Mouse (Mus musculus): ENCODE results near the gene Jazf1. TPM values are rescaled to one million over a fixed set of nuclear protein-coding genes. Genes with fewer than 3 reads are reported as not detected.
A peak's percentile ranks its signal among the peaks of the same experiment; 100 is the strongest.

Gene Jazf1
- polyA plus RNA-seq, 1 experiment from 2014 or later: 1.4 TPM

- Histone ChIP-seq H3K9me3 (replicated peaks) (no peaks in the 10 kb centered on the region), H3K4me2 (no peak overlapping the region), H3K9ac (no peak overlapping the region), H3K27me3 (no peaks in the 10 kb centered on the region), H3K4me1 (replicated peaks) (no peaks in the 10 kb centered on the region), H3K4me3 (replicated peaks) (no peak overlapping the region), H3K27ac (no peak overlapping the region), H3K36me3 (no peaks in the 10 kb centered on the region)
- ATAC-seq (ENCODE audit: low read depth) (no peak), DNase-seq (no peak)
- WGBS (ENCODE audit: insufficient replicate concordance): 79% methylated on average over 5 of the region's 5 CpGs
Measured at GRCm38 (mm10) chr6:52779546-52779945, 288.9 kb downstream of the Jazf1 start.

DNA sequence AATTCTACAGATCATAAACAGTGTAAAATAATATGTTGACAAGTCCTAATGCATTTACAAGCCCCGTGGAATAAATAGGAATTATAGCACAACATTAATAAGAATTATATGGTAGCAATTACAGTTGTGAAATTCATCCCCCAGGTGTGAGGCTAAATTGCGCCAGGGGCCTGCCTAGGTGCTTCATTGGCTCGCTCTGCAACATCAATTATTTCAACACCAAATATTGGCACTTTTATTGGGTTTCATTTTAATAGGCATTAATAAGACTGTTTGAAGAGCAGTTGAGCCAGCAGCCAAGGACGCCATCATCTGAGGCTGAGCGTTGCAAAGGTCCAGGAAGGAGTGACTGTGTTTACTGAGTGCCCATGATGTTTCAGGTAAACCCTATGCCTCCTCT lies 289.9 kb downstream of the Jazf1 start:
- ATAC-seq (ENCODE audit: low read depth) (no peak), DNase-seq (no peak)
- H3K9me3 ChIP-seq (replicated peaks): no peaks in the 10 kb centered on the region
- no peaks in the 10 kb centered on the region for H3K36me3 ChIP-seq
- H3K27ac ChIP-seq: no peak overlapping the region
- H3K27me3 ChIP-seq: no peaks in the 10 kb centered on the region
- H3K4me3 ChIP-seq (replicated peaks): no peak overlapping the region
- no peak overlapping the region for H3K4me2 ChIP-seq
- WGBS (ENCODE audit: insufficient replicate concordance): 65% methylated on average over 5 of the region's 5 CpGs
- no peak overlapping the region for H3K9ac ChIP-seq
- H3K4me1 ChIP-seq (replicated peaks): no peaks in the 10 kb centered on the region

DNA sequence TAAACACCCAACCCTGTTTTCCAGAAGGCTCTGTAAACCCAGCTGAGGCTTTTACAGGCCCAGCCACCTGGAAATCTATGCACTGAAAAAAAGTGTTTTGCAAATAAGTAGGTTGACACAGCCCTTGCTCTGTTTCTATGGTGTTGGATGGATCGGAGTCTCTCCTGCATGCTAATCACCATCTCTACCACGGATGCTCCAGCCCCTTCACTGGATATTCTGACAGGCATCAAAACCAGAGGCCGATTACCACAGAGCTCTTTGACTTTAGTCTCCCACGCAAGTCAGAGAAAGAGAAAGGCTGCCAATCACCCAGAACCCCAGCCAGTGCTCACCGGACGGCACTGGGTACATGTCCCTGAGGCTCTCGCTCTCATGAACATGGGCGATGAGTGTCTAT lies 291.4 kb downstream of the Jazf1 start:
- Histone ChIP-seq H3K36me3 (no peaks in the 10 kb centered on the region), H3K4me2 (no peak overlapping the region), H3K4me1 (replicated peaks) (no peaks in the 10 kb centered on the region), H3K27me3 (no peaks in the 10 kb centered on the region), H3K9ac (no peak overlapping the region), H3K27ac (no peak overlapping the region), H3K4me3 (replicated peaks) (no peak overlapping the region), H3K9me3 (replicated peaks) (no peaks in the 10 kb centered on the region)
- ATAC-seq (ENCODE audit: low read depth): no peak
- no peak for DNase-seq
- WGBS (ENCODE audit: insufficient replicate concordance): 73% methylated on average over 8 of the region's 8 CpGs

DNA sequence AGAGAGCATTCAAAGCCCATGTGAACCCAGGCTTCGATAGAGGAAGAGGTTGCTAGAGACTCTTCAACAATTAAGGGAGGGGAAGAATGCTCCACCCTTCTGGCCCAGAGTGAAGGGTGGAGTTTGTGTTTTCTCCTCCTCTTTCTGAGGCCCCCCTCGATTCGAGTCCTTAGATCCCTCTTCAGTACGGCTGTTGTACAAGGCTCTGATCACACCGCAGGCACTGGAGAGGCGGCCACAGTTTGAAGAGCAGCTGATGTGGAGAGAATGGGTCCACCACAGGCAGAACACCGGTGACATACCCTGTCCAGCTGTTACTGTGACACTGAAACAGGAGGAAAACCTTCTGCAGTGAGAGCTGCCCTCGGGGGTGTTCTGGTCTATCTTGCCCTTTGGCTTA lies 292.5 kb downstream of the Jazf1 start:
- Histone ChIP-seq H3K4me2 (no peak overlapping the region), H3K36me3 (no peaks in the 10 kb centered on the region), H3K4me3 (replicated peaks) (no peak overlapping the region), H3K27me3 (no peaks in the 10 kb centered on the region), H3K27ac (no peak overlapping the region), H3K9me3 (replicated peaks) (no peaks in the 10 kb centered on the region), H3K4me1 (replicated peaks) (no peaks in the 10 kb centered on the region), H3K9ac (no peak overlapping the region)
- DNase-seq (no peak), ATAC-seq (ENCODE audit: low read depth) (no peak)
- WGBS (ENCODE audit: insufficient replicate concordance): 61% methylated on average over 8 of the region's 8 CpGs

DNA sequence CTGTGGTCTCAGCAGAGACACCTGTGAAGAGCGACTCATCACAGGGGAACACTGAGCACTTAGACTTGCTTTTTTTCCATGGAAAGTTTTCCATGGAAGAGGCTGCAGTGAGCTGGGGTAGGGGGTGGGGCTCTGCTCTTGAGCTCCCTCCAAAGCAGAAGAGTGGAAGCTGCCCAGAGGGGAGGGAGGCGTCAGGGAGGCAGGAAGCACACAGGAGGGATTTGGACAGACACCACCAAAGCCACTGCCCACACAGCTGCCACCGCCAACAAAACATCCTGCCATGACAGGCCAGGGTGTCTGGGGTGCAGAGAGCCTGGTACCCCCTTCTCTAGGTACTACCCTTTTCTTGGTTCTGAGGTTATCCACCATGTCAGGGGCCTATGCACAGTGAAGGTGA lies 293.1 kb downstream of the Jazf1 start:
- Histone ChIP-seq H3K4me3 (replicated peaks) (no peak overlapping the region), H3K4me1 (replicated peaks) (peaks cover 6% of the 10 kb centered on the region), H3K9me3 (replicated peaks) (no peaks in the 10 kb centered on the region), H3K27ac (no peak overlapping the region), H3K4me2 (no peak overlapping the region), H3K36me3 (peaks cover under 1% of the 10 kb centered on the region; the same call in 1 of the 2 replicates), H3K27me3 (no peaks in the 10 kb centered on the region), H3K9ac (no peak overlapping the region)
- WGBS (ENCODE audit: insufficient replicate concordance): 52% methylated on average over 3 of the region's 3 CpGs
- ATAC-seq (ENCODE audit: low read depth) (no peak), DNase-seq (no peak)

- Histone ChIP-seq H3K4me3 (replicated peaks) (no peak overlapping the region), H3K27me3 (no peaks in the 10 kb centered on the region), H3K9me3 (replicated peaks) (no peaks in the 10 kb centered on the region), H3K9ac (no peak overlapping the region), H3K4me2 (no peak overlapping the region), H3K4me1 (replicated peaks) (peaks cover 6% of the 10 kb centered on the region), H3K27ac (no peak overlapping the region), H3K36me3 (peaks cover 15% of the 10 kb centered on the region)
- no peak for ATAC-seq (ENCODE audit: low read depth)
- WGBS (ENCODE audit: insufficient replicate concordance): 58% methylated on average over 5 of the region's 5 CpGs
- no peak for DNase-seq
Measured at GRCm38 (mm10) chr6:52773132-52773531, 295.3 kb downstream of the Jazf1 start.

DNA sequence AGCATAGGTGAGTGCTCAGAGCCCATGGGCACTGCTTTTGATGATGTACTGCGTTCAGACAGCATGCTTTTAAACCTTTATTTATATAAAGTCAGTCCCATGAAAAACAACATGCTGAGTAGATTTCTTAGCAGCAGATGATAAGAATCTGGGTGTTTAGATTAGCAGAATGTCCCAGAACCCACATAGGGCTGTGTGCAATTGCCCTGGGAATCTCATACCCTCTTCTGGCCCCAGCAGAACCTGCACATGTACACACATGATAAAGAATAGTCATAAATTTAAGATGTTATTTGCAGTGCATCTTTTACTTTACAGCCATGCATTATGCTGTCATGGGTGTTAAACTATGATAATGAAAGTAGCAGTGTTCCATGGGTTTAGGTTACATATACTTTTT lies 297.6 kb downstream of the Jazf1 start:
- Histone ChIP-seq H3K27me3 (no peaks in the 10 kb centered on the region), H3K9me3 (replicated peaks) (no peaks in the 10 kb centered on the region), H3K4me3 (replicated peaks) (no peak overlapping the region), H3K4me2 (no peak overlapping the region), H3K36me3 (peaks cover 31% of the 10 kb centered on the region), H3K4me1 (replicated peaks) (peaks cover 6% of the 10 kb centered on the region), H3K27ac (no peak overlapping the region), H3K9ac (no peak overlapping the region)
- 86% methylated on average over 1 of the region's 1 CpGs for WGBS (ENCODE audit: insufficient replicate concordance)
- ATAC-seq (ENCODE audit: low read depth) (no peak), DNase-seq (no peak)

- no peak for ATAC-seq (ENCODE audit: low read depth)
- Histone ChIP-seq H3K27ac (no peak overlapping the region), H3K4me1 (replicated peaks) (no peaks in the 10 kb centered on the region), H3K9me3 (replicated peaks) (no peaks in the 10 kb centered on the region), H3K36me3 (peaks cover 58% of the 10 kb centered on the region), H3K27me3 (no peaks in the 10 kb centered on the region), H3K9ac (no peak overlapping the region), H3K4me2 (no peak overlapping the region), H3K4me3 (replicated peaks) (no peak overlapping the region)
- 69% methylated on average over 7 of the region's 7 CpGs for WGBS (ENCODE audit: insufficient replicate concordance)
- no peak for DNase-seq
Measured at GRCm38 (mm10) chr6:52765206-52765605, 303.2 kb downstream of the Jazf1 start.

GRCm38 (mm10) chr6:52752832-52753231 lies 315.6 kb downstream of the Jazf1 start:
- Histone ChIP-seq H3K27ac (no peak overlapping the region), H3K4me3 (replicated peaks) (no peak overlapping the region), H3K9me3 (replicated peaks) (no peaks in the 10 kb centered on the region), H3K4me2 (no peak overlapping the region), H3K27me3 (no peaks in the 10 kb centered on the region), H3K36me3 (peaks cover 50% of the 10 kb centered on the region), H3K9ac (no peak overlapping the region), H3K4me1 (replicated peaks) (peaks cover 5% of the 10 kb centered on the region; the same call in 1 of the 2 replicates)
- peak; percentile 70 for ATAC-seq (ENCODE audit: low read depth)
- peak; percentile 7 for DNase-seq
- WGBS (ENCODE audit: insufficient replicate concordance): 71% methylated on average over 5 of the region's 5 CpGs

DNA sequence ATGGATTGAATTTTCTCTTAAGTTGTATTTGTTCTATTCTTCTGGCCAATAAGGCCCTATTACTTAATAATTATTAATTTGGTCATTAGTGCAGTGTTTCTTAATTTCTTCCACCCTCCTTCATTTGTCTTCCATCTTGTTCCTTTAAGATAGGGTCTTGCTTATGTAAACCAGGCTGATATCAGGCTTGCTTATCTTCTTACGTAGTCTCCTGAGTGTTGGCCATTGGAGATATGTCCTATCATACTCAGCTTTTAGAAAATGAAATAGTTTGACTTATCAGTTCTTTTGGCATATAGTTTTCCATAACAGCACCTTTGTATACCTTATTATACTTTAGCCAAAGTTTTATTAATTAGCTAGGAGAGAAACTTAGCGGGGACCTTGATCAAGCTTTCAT lies 333.8 kb downstream of the Jazf1 start:
- Histone ChIP-seq H3K36me3 (peaks cover 37% of the 10 kb centered on the region), H3K27me3 (no peaks in the 10 kb centered on the region), H3K4me3 (replicated peaks) (no peak overlapping the region), H3K27ac (no peak overlapping the region), H3K4me1 (replicated peaks) (peaks cover 2% of the 10 kb centered on the region; the same call in 1 of the 2 replicates), H3K4me2 (no peak overlapping the region), H3K9me3 (replicated peaks) (no peaks in the 10 kb centered on the region), H3K9ac (no peak overlapping the region)
- ATAC-seq (ENCODE audit: low read depth) (no peak), DNase-seq (no peak)
- 61% methylated on average over 2 of the region's 2 CpGs for WGBS (ENCODE audit: insufficient replicate concordance)

DNA sequence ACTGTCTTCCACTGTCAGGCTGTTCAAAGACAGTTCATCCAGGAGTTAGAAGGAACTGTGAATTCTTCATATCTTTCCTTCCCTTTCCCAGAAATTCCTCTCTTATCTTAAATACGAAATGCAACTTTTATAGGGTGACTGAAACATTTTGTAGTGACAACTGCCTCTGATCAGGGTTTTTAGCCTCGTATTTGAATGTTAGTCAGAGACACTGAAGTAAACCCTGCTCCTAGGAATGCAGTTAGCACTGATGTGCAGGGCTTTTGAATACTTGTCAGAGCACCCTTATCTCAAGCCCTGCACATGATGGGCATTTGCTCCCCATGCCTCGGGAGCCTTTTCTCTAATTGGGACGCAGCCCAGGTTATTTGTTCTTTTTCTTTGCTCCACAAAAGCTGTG lies 338.1 kb downstream of the Jazf1 start:
- Histone ChIP-seq H3K4me1 (replicated peaks) (peaks cover 5% of the 10 kb centered on the region; the same call in 1 of the 2 replicates), H3K36me3 (peaks cover 35% of the 10 kb centered on the region), H3K27me3 (no peaks in the 10 kb centered on the region), H3K4me2 (no peak overlapping the region), H3K4me3 (replicated peaks) (no peak overlapping the region), H3K27ac (no peak overlapping the region), H3K9me3 (replicated peaks) (no peaks in the 10 kb centered on the region), H3K9ac (no peak overlapping the region)
- ATAC-seq (ENCODE audit: low read depth): no peak
- no peak for DNase-seq
- WGBS (ENCODE audit: insufficient replicate concordance): 59% methylated on average over 4 of the region's 4 CpGs

GRCm38 (mm10) chr6:52724805-52725439 lies 343.5 kb downstream of the Jazf1 start:
- peak; percentile 17 for DNase-seq
- H3K36me3 ChIP-seq: peaks cover 43% of the 10 kb centered on the region
- 59% methylated on average over 8 of the region's 8 CpGs for WGBS (ENCODE audit: insufficient replicate concordance)

More at GRCm38 (mm10) chr6:52724805-52725439, 343.5 kb downstream of the Jazf1 start:
- no peaks in the 10 kb centered on the region for H3K27me3 ChIP-seq
- no peak overlapping the region for H3K4me3 ChIP-seq (replicated peaks)
- ATAC-seq (ENCODE audit: low read depth): no peak
- no peak overlapping the region for H3K4me2 ChIP-seq
- no peak overlapping the region for H3K9ac ChIP-seq
- H3K4me1 ChIP-seq (replicated peaks): peaks cover 6% of the 10 kb centered on the region; the same call in 1 of the 2 replicates
- H3K27ac ChIP-seq: no peak overlapping the region
- no peaks in the 10 kb centered on the region for H3K9me3 ChIP-seq (replicated peaks)
